Mouse (Mus musculus): Measurements from ENCODE around the gene Ankar. TPM values are rescaled to one million over a fixed set of nuclear protein-coding genes. Genes with fewer than 3 reads are reported as not detected.
A peak's percentile ranks its signal among the peaks of the same experiment; 100 is the strongest.

The Ankar gene
- polyA plus RNA-seq, 1 experiment, result 20.6 TPM

GRCm38 (mm10) chr1:72601233-72601632, 99.1 kb downstream of the Ankar start:
- no peak overlapping the region for H3K27ac ChIP-seq (ENCODE audit: control insufficient read depth, insufficient read depth, low read depth, low read length)
- H3K4me3 ChIP-seq (ENCODE audit: control insufficient read depth, low read depth, low read length), result no peak overlapping the region
- no peaks in the 10 kb centered on the region for H3K27me3 ChIP-seq (ENCODE audit: control insufficient read depth, insufficient read depth, low read length)
- TF ChIP-seq CTCF (IDR thresholded peaks at IDR 0.05; ENCODE audit: control insufficient read depth, insufficient read depth, insufficient replicate concordance, low read depth, low read length) (no peak), POLR2A (IDR thresholded peaks at IDR 0.05; ENCODE audit: control insufficient read depth, low read depth, low read length) (no peak)
- H3K36me3 ChIP-seq (ENCODE audit: control insufficient read depth, insufficient read depth, low read length), result no peaks in the 10 kb centered on the region
- no peaks in the 10 kb centered on the region for H3K4me1 ChIP-seq (ENCODE audit: control insufficient read depth, insufficient read depth, low read length)

- H3K4me1 ChIP-seq (ENCODE audit: control insufficient read depth, insufficient read depth, low read length), result no peaks in the 10 kb centered on the region
- no peak for TF ChIP-seq POLR2A (IDR thresholded peaks at IDR 0.05; ENCODE audit: control insufficient read depth, low read depth, low read length)
- TF ChIP-seq CTCF (IDR thresholded peaks at IDR 0.05; ENCODE audit: control insufficient read depth, insufficient read depth, insufficient replicate concordance, low read depth, low read length), result no peak
- no peak overlapping the region for H3K4me3 ChIP-seq (ENCODE audit: control insufficient read depth, low read depth, low read length)
- no peak overlapping the region for H3K27ac ChIP-seq (ENCODE audit: control insufficient read depth, insufficient read depth, low read depth, low read length)
- no peaks in the 10 kb centered on the region; the same call in 1 of the 2 replicates for H3K36me3 ChIP-seq (ENCODE audit: control insufficient read depth, insufficient read depth, low read length)
- H3K27me3 ChIP-seq (ENCODE audit: control insufficient read depth, insufficient read depth, low read length), result no peaks in the 10 kb centered on the region
Measured at GRCm38 (mm10) chr1:72600778-72601177, 99.6 kb downstream of the Ankar start.

GRCm38 (mm10) chr1:72599146-72600101, 101.0 kb downstream of the Ankar start:
- no peak overlapping the region for H3K4me3 ChIP-seq (ENCODE audit: control insufficient read depth, low read depth, low read length)
- no peaks in the 10 kb centered on the region for H3K4me1 ChIP-seq (ENCODE audit: control insufficient read depth, insufficient read depth, low read length)
- H3K36me3 ChIP-seq (ENCODE audit: control insufficient read depth, insufficient read depth, low read length), result no peaks in the 10 kb centered on the region; the same call in 1 of the 2 replicates
- no peak overlapping the region; the same call in 1 of the 2 replicates for H3K27ac ChIP-seq (ENCODE audit: control insufficient read depth, insufficient read depth, low read depth, low read length)
- no peak for TF ChIP-seq POLR2A (IDR thresholded peaks at IDR 0.05; ENCODE audit: control insufficient read depth, low read depth, low read length)
- TF ChIP-seq CTCF (IDR thresholded peaks at IDR 0.05; ENCODE audit: control insufficient read depth, insufficient read depth, insufficient replicate concordance, low read depth, low read length), result no peak
- no peaks in the 10 kb centered on the region for H3K27me3 ChIP-seq (ENCODE audit: control insufficient read depth, insufficient read depth, low read length)

GRCm38 (mm10) chr1:72596231-72596630, 104.1 kb downstream of the Ankar start:
- Histone ChIP-seq H3K36me3 (ENCODE audit: control insufficient read depth, insufficient read depth, low read length) (no peaks in the 10 kb centered on the region; the same call in 1 of the 2 replicates), H3K27me3 (ENCODE audit: control insufficient read depth, insufficient read depth, low read length) (no peaks in the 10 kb centered on the region), H3K4me1 (ENCODE audit: control insufficient read depth, insufficient read depth, low read length) (no peaks in the 10 kb centered on the region), H3K27ac (ENCODE audit: control insufficient read depth, insufficient read depth, low read depth, low read length) (no peak overlapping the region), H3K4me3 (ENCODE audit: control insufficient read depth, low read depth, low read length) (no peak overlapping the region)
- TF ChIP-seq POLR2A (IDR thresholded peaks at IDR 0.05; ENCODE audit: control insufficient read depth, low read depth, low read length) (no peak), CTCF (IDR thresholded peaks at IDR 0.05; ENCODE audit: control insufficient read depth, insufficient read depth, insufficient replicate concordance, low read depth, low read length) (no peak)

GRCm38 (mm10) chr1:72595686-72596085, 104.7 kb downstream of the Ankar start:
- Histone ChIP-seq H3K36me3 (ENCODE audit: control insufficient read depth, insufficient read depth, low read length) (no peaks in the 10 kb centered on the region; the same call in 1 of the 2 replicates), H3K4me3 (ENCODE audit: control insufficient read depth, low read depth, low read length) (no peak overlapping the region), H3K4me1 (ENCODE audit: control insufficient read depth, insufficient read depth, low read length) (no peaks in the 10 kb centered on the region), H3K27me3 (ENCODE audit: control insufficient read depth, insufficient read depth, low read length) (no peaks in the 10 kb centered on the region), H3K27ac (ENCODE audit: control insufficient read depth, insufficient read depth, low read depth, low read length) (peak overlapping the region; percentile 1)
- TF ChIP-seq POLR2A (IDR thresholded peaks at IDR 0.05; ENCODE audit: control insufficient read depth, low read depth, low read length), result no peak

GRCm38 (mm10) chr1:72593340-72593951, 106.9 kb downstream of the Ankar start:
- Histone ChIP-seq H3K27ac (ENCODE audit: control insufficient read depth, insufficient read depth, low read depth, low read length) (peak overlapping the region; percentile 51), H3K4me3 (ENCODE audit: control insufficient read depth, low read depth, low read length) (no peak overlapping the region), H3K36me3 (ENCODE audit: control insufficient read depth, insufficient read depth, low read length) (peaks cover 1% of the 10 kb centered on the region; the same call in 1 of the 2 replicates), H3K4me1 (ENCODE audit: control insufficient read depth, insufficient read depth, low read length) (no peaks in the 10 kb centered on the region), H3K27me3 (ENCODE audit: control insufficient read depth, insufficient read depth, low read length) (no peaks in the 10 kb centered on the region)
- TF ChIP-seq POLR2A (IDR thresholded peaks at IDR 0.05; ENCODE audit: control insufficient read depth, low read depth, low read length) (no peak; the same call in 1 of the 2 replicates), CTCF (IDR thresholded peaks at IDR 0.05; ENCODE audit: control insufficient read depth, insufficient read depth, insufficient replicate concordance, low read depth, low read length) (no peak)

Other genes starting within 250 kb of the Ankar start
- gene March4, start 163.6 kb downstream of the Ankar start, polyA plus RNA-seq (2012; rRNA removed), result 0.33 and 0.43 TPM in 2 replicates
- gene Smarcal1, start 117.3 kb downstream of the Ankar start, polyA plus RNA-seq (2012; rRNA removed), result 10.7 and 12.9 TPM in 2 replicates
- gene Rpl37a, start 10.7 kb upstream of the Ankar start, polyA plus RNA-seq (2012; rRNA removed), result 442 and 589 TPM in 2 replicates
- 20.2 and 27.3 TPM in 2 replicates for gene Igfbp2, start 123.9 kb upstream of the Ankar start, polyA plus RNA-seq (2012; rRNA removed)
- gene Igfbp5, start 174.3 kb upstream of the Ankar start, polyA plus RNA-seq (2012; rRNA removed), result 1.3 and 2.3 TPM in 2 replicates

Data from testis, adult 2 months (tissue).